Mouse (Mus musculus): ENCODE results near the gene Adat2.

DNA sequence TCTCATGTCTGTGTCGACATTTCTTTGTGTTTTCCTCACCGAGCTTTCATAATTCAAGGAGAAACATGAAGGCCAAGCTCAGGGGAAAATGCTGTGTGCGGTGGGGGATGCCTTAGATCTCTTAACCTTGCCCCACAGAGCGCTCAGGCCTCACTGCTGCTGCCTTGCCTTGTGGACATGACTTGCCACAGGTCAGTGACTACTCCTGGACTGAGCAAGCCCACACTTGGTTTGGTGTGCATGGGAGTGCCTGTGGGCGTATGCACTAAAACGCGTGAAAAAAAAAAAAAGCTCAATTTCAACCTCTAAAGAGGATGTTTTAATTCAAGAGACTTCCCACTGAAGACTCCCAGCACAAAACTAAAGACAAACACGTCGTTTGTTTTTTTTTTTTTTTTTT is 44.2 kb downstream of the Adat2 start:
- no peak for TF ChIP-seq CTCF (IDR thresholded peaks at IDR 0.05; ENCODE audit: control insufficient read depth, insufficient read depth, insufficient read length)
- no peak for TF ChIP-seq MYOD1 (IDR thresholded peaks at IDR 0.05; ENCODE audit: control insufficient read depth, insufficient read length, low read depth)
- TF ChIP-seq USF1 (IDR thresholded peaks at IDR 0.05; ENCODE audit: low read depth): no peak
- TF ChIP-seq MYOG (IDR thresholded peaks at IDR 0.05; ENCODE audit: control insufficient read depth, extremely low read depth, insufficient read length): no peak
- TF ChIP-seq CEBPB (IDR thresholded peaks at IDR 0.05; ENCODE audit: low read depth): no peak

All from C2C12 (cell line).